Mouse (Mus musculus) hindbrain, postnatal 0 days (tissue): ENCODE results near the gene Tmem214. TPM values are rescaled to one million over a fixed set of nuclear protein-coding genes. Genes with fewer than 3 reads are reported as not detected.

ENCODE experiments used
- ATAC-seq: fragments of 200-750 bp; cut with Nextera tagmentation; 2 replicates; pipeline ENCODE4 v1.8.0; 2017; ENCODE audit warnings: mild to moderate bottlenecking, moderate TSS enrichment, moderate library complexity
- DNase-seq: peaks from one replicate; pipeline ENCODE4 v3.0.0-alpha.2; 2015; ENCODE audit warnings: low spot score
- H3K27ac ChIP-seq: fragments of 300-500 bp; sonication (generic); 2 replicates; pipeline ENCODE4 v1.5.1; 2014; ENCODE audit warnings: mild to moderate bottlenecking
- H3K27me3 ChIP-seq: fragments of 300-500 bp; sonication (generic); 2 replicates; pipeline ENCODE4 v1.6.1; 2014; ENCODE audit warnings: low read length, mixed read lengths; ENCODE audit not compliant: insufficient read depth
- H3K36me3 ChIP-seq: fragments of 300-500 bp; sonication (generic); 2 replicates; pipeline ENCODE4 v1.6.1; 2014; ENCODE audit warnings: low read length, mixed read lengths; ENCODE audit not compliant: insufficient read depth
- H3K4me1 ChIP-seq: fragments of 300-500 bp; sonication (generic); 2 replicates; pipeline ENCODE4 v1.6.1; 2014; ENCODE audit warnings: antibody characterized with exemption, low read length, mixed read lengths; ENCODE audit not compliant: insufficient read depth
- H3K4me2 ChIP-seq: fragments of 300-500 bp; sonication (generic); 2 replicates; pipeline ENCODE4 v1.6.1; 2014; ENCODE audit warnings: low read depth, mild to moderate bottlenecking, low read length, moderate library complexity, mixed read lengths
- H3K4me3 ChIP-seq: fragments of 300-500 bp; sonication (generic); 2 replicates; pipeline ENCODE4 v1.5.1; 2014; ENCODE audit warnings: low read length
- H3K9ac ChIP-seq: fragments of 300-500 bp; sonication (generic); replicated peaks from 2 replicates; pipeline ENCODE4 v1.6.1; 2014; ENCODE audit warnings: mild to moderate bottlenecking, low read length, moderate library complexity, mixed read lengths
- H3K9me3 ChIP-seq: fragments of 300-500 bp; sonication (generic); 2 replicates; pipeline ENCODE4 v1.6.1; 2016; ENCODE audit warnings: low read length, mixed read lengths
- CTCF ChIP-seq: IDR thresholded peaks from 2 replicates; pipeline ENCODE4 v1.5.1; 2016; ENCODE audit warnings: antibody characterized with exemption, control low read depth, low read depth
- WGBS: fragments of 180-500 bp; shearing (Covaris S2); extraction: QIAGEN DNeasy Blood & Tissue Kit; methylation state at CpG from one replicate; pipeline ENCODE4 v1.1.7; 2014; 5-methylcytosine and 5-hydroxymethylcytosine counted together
- polyA plus RNA-seq: library from polyadenylated mRNA; unstranded; fragments of >200 nt; fragmentation: Nextera tagmentation; extraction: Ambion mirVana; gene quantifications from 2 replicates; pipeline ENCODE4 v1.2.1, GENCODE M21; 2015
- total RNA-seq: library from RNA; depleted of rRNA; stranded (reverse); fragments of >200 nt; gene quantifications from 2 replicates; pipeline ENCODE4 v1.2.3, GENCODE M21; 2014

Gene Tmem214
- total and polyA plus RNA-seq, 2 experiments from 2014 or later: 59.1 to 89.5 TPM

GRCm38 (mm10) chr5:30825821-30826220 is 42.0 kb upstream of the Tmem214 start:
- TF ChIP-seq CTCF: no peak
- peaks cover 3% of the 10 kb centered on the region; the same call in 1 of the 2 replicates for H3K4me1 ChIP-seq
- no peaks in the 10 kb centered on the region for H3K36me3 ChIP-seq
- H3K9ac ChIP-seq: no peak overlapping the region
- peak overlapping the region; percentile 11; the same call in 1 of the 2 replicates for H3K27ac ChIP-seq
- no peak for DNase-seq
- H3K9me3 ChIP-seq: no peaks in the 10 kb centered on the region
- H3K27me3 ChIP-seq: no peaks in the 10 kb centered on the region
- no peak overlapping the region for H3K4me2 ChIP-seq
- WGBS: 60% methylated on average over 6 of the region's 6 CpGs
- H3K4me3 ChIP-seq: no peak overlapping the region
- no peak for ATAC-seq

GRCm38 (mm10) chr5:30833416-30833815 is 34.4 kb upstream of the Tmem214 start:
- ATAC-seq: no peak

GRCm38 (mm10) chr5:30839731-30840130 is 28.1 kb upstream of the Tmem214 start:
- ATAC-seq: no peak
- TF ChIP-seq CTCF: no peak
- H3K4me1 ChIP-seq: no peaks in the 10 kb centered on the region
- no peak for DNase-seq
- H3K4me3 ChIP-seq: no peak overlapping the region
- H3K36me3 ChIP-seq: no peaks in the 10 kb centered on the region; the same call in none of the 2 replicates
- H3K27me3 ChIP-seq: no peaks in the 10 kb centered on the region
- 78% methylated on average over 2 of the region's 2 CpGs for WGBS
- no peak overlapping the region for H3K27ac ChIP-seq
- H3K4me2 ChIP-seq: no peak overlapping the region
- H3K9ac ChIP-seq: no peak overlapping the region
- no peaks in the 10 kb centered on the region for H3K9me3 ChIP-seq

More at GRCm38 (mm10) chr5:30833416-30833815, 34.4 kb upstream of the Tmem214 start:
- Histone ChIP-seq H3K4me2 (no peak overlapping the region), H3K4me3 (no peak overlapping the region), H3K27me3 (no peaks in the 10 kb centered on the region), H3K9me3 (no peaks in the 10 kb centered on the region), H3K9ac (no peak overlapping the region), H3K27ac (no peak overlapping the region), H3K36me3 (no peaks in the 10 kb centered on the region; the same call in none of the 2 replicates), H3K4me1 (no peaks in the 10 kb centered on the region)
- no peak for TF ChIP-seq CTCF
- WGBS: 95% methylated on average over 3 of the region's 3 CpGs
- DNase-seq: no peak

GRCm38 (mm10) chr5:30841896-30842295 is 25.9 kb upstream of the Tmem214 start:
- H3K9ac ChIP-seq: no peak overlapping the region
- H3K4me1 ChIP-seq: no peaks in the 10 kb centered on the region
- no peaks in the 10 kb centered on the region for H3K9me3 ChIP-seq
- TF ChIP-seq CTCF: no peak
- no peaks in the 10 kb centered on the region; the same call in 1 of the 2 replicates for H3K36me3 ChIP-seq
- H3K27me3 ChIP-seq: no peaks in the 10 kb centered on the region
- H3K4me3 ChIP-seq: no peak overlapping the region
- WGBS: 64% methylated on average over 3 of the region's 3 CpGs
- H3K27ac ChIP-seq: no peak overlapping the region
- DNase-seq: no peak
- no peak for ATAC-seq
- H3K4me2 ChIP-seq: no peak overlapping the region

GRCm38 (mm10) chr5:30849891-30850555 is 17.8 kb upstream of the Tmem214 start:
- Histone ChIP-seq H3K9ac (no peak overlapping the region), H3K9me3 (no peaks in the 10 kb centered on the region), H3K4me2 (no peak overlapping the region), H3K27ac (no peak overlapping the region), H3K4me1 (no peaks in the 10 kb centered on the region), H3K27me3 (no peaks in the 10 kb centered on the region), H3K36me3 (no peaks in the 10 kb centered on the region), H3K4me3 (no peak overlapping the region)
- no peak for DNase-seq
- TF ChIP-seq CTCF: no peak
- ATAC-seq: no peak
- WGBS: 63% methylated on average over 6 of the region's 6 CpGs

- Histone ChIP-seq H3K9ac (no peak overlapping the region), H3K27me3 (no peaks in the 10 kb centered on the region), H3K27ac (no peak overlapping the region), H3K4me3 (no peak overlapping the region), H3K36me3 (no peaks in the 10 kb centered on the region), H3K4me2 (no peak overlapping the region), H3K4me1 (no peaks in the 10 kb centered on the region), H3K9me3 (no peaks in the 10 kb centered on the region)
- ATAC-seq (no peak), DNase-seq (no peak)
- TF ChIP-seq CTCF: no peak
- WGBS: 56% methylated on average over 2 of the region's 2 CpGs
These were observed 17.3 kb upstream of the Tmem214 start for GRCm38 (mm10) chr5:30850556-30850925.

GRCm38 (mm10) chr5:30853522-30853921 is 14.3 kb upstream of the Tmem214 start:
- Histone ChIP-seq H3K27ac (no peak overlapping the region), H3K4me1 (no peaks in the 10 kb centered on the region), H3K36me3 (no peaks in the 10 kb centered on the region), H3K9ac (no peak overlapping the region), H3K4me2 (no peak overlapping the region), H3K27me3 (no peaks in the 10 kb centered on the region), H3K9me3 (no peaks in the 10 kb centered on the region), H3K4me3 (no peak overlapping the region)
- DNase-seq (no peak), ATAC-seq (0 out of 2 replicates have a peak, but pooled peaks have one; percentile 27)
- no peak for TF ChIP-seq CTCF
- WGBS: 83% methylated on average over 4 of the region's 4 CpGs
